In the genomic region with DNA sequence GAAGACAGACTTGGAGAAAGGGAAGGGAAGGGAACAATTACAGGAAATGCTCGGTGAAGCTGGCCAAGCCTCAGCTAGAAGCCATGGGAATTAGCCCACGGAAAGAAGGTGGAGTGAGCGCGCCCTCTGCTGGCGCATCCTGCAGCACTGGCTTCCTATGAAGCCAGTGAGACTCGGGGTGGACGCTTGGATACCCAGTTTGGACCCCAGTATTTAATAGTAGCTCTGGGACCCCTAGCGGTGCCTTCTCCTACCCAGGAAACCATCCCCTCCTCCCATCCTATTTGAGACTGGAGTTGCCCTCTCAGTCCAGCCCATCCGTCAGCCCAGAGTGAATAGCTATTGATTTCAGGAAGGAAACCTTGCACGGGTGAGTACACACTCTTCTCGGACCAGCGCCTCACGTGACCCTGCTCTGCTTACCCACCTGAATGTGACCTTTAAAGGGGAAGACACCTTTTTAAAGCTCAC, we compare ENCODE assay signal across 8 mouse cellular contexts. TPM values are rescaled to one million over a fixed set of nuclear protein-coding genes. Genes with fewer than 3 reads are reported as not detected.
DNase-seq lines count a peak whose midpoint lies in the region; ATAC-seq and TF ChIP-seq lines count a peak whose summit lies in the region.

TSS of gene Tmem211 (plus strand) at position 278 of the 471 bp plus-strand sequence.

- H3K9me3 ChIP-seq in ES-Bruce4 (replicated peaks; ENCODE audit: control insufficient read depth, insufficient read depth, low read length, poor library complexity, severe bottlenecking): no peaks in the 10 kb centered on the region
- 0 out of 2 replicates have a peak, but pooled peaks cover under 1% of the 10 kb centered on the region for H3K9me3 ChIP-seq in forebrain, embryonic 15.5 days
- H3K9me3 ChIP-seq in liver, embryonic 15.5 days (replicated peaks): no peaks in the 10 kb centered on the region
- no peaks in the 10 kb centered on the region for H3K9me3 ChIP-seq in stomach, postnatal 0 days (ENCODE audit: control insufficient read depth, low read length)

- H3K36me3 ChIP-seq in ES-Bruce4 (ENCODE audit: control insufficient read depth, insufficient read depth, low read length, poor library complexity, severe bottlenecking): no peaks in the 10 kb centered on the region
- H3K36me3 ChIP-seq in forebrain, embryonic 15.5 days: no peaks in the 10 kb centered on the region
- no peaks in the 10 kb centered on the region for H3K36me3 ChIP-seq in liver, embryonic 15.5 days (replicated peaks)
- H3K36me3 ChIP-seq in stomach, postnatal 0 days (ENCODE audit: control insufficient read depth, insufficient read depth, low read length): no peaks in the 10 kb centered on the region

- no peak for TF ChIP-seq POLR2A in ES-Bruce4 (IDR thresholded peaks at IDR 0.05; ENCODE audit: insufficient read depth, low read length)

- peak within 1 kb of the TSS; percentile 44 for H3K4me2 ChIP-seq in forebrain, embryonic 15.5 days (replicated peaks)
- peak within 1 kb of the TSS; percentile 38 for H3K4me2 ChIP-seq in liver, embryonic 15.5 days
- H3K4me2 ChIP-seq in stomach, postnatal 0 days (replicated peaks; ENCODE audit: low read depth): peak within 1 kb of the TSS; percentile 48

- intact Hi-C loops in heart, postnatal 14 days (cut with DNase I): loop anchor here (1.0 to 2.0 kb wide), 2 partner anchors 46 to 128 kb away; no protein-coding TSS in a partner anchor

- peak; percentile 93 for TF ChIP-seq CTCF in ES-Bruce4 (IDR thresholded peaks at IDR 0.05; ENCODE audit: low read depth, low read length)
- TF ChIP-seq CTCF in stomach, postnatal 0 days (IDR thresholded peaks at IDR 0.05; ENCODE audit: low read depth): peak; percentile 96

- peaks cover 5% of the 10 kb centered on the region for H3K4me1 ChIP-seq in ES-Bruce4 (ENCODE audit: control insufficient read depth, insufficient read depth, low read length)
- H3K4me1 ChIP-seq in forebrain, embryonic 15.5 days: peaks cover 18% of the 10 kb centered on the region
- H3K4me1 ChIP-seq in liver, embryonic 15.5 days (replicated peaks): peaks cover 8% of the 10 kb centered on the region
- H3K4me1 ChIP-seq in stomach, postnatal 0 days (replicated peaks; ENCODE audit: control insufficient read depth, insufficient read depth): no peaks in the 10 kb centered on the region

- ATAC-seq in forebrain, embryonic 15.5 days (replicated peaks): peak; percentile 71
- peak; percentile 69 for ATAC-seq in liver, embryonic 15.5 days (ENCODE audit: insufficient read depth)
- peak; percentile 71 for ATAC-seq in stomach, postnatal 0 days (ENCODE audit: low FRiP score, low TSS enrichment)

- peak; percentile 71 for DNase-seq in cerebellum, adult 11 months
- peak; percentile 89 to 92 for DNase-seq in heart, postnatal 14 days
- DNase-seq in kidney, postnatal 4 days: peak; percentile 95
- DNase-seq in neural tube, embryonic 10.5 days (ENCODE audit: extremely low spot score, low spot score): peak; percentile 89
- DNase-seq in stomach, postnatal 0 days (ENCODE audit: low spot score): peak; percentile 89

- WGBS in forebrain, embryonic 15.5 days: 0% methylated on average over 13 of the region's 13 CpGs
- WGBS in liver, embryonic 15.5 days (ENCODE audit: insufficient replicate concordance): under 1% methylated on average over 13 of the region's 13 CpGs
- WGBS in stomach, postnatal 0 days: 0% methylated on average over 13 of the region's 13 CpGs

- H3K27ac ChIP-seq in ES-Bruce4 (ENCODE audit: insufficient read depth, low read length): peak within 1 kb of the TSS; percentile 17
- 0 out of 2 replicates have a peak within 1 kb of the TSS, but pooled peaks have one; percentile 8 for H3K27ac ChIP-seq in forebrain, embryonic 15.5 days (replicated peaks)
- H3K27ac ChIP-seq in liver, embryonic 15.5 days (replicated peaks): peak within 1 kb of the TSS; percentile 41
- 0 out of 2 replicates have a peak within 1 kb of the TSS, but pooled peaks have one; percentile 25 for H3K27ac ChIP-seq in stomach, postnatal 0 days (replicated peaks)

- TF ChIP-seq EP300 in ES-Bruce4 (IDR thresholded peaks at IDR 0.05; ENCODE audit: insufficient read depth, low read depth, low read length): no peak
- TF ChIP-seq EP300 in stomach, postnatal 0 days (optimal IDR thresholded peaks at IDR 0.05): no peak

- peak within 1 kb of the TSS; percentile 37 for H3K4me3 ChIP-seq in ES-Bruce4 (ENCODE audit: low read depth, low read length)
- peak within 1 kb of the TSS; percentile 22 for H3K4me3 ChIP-seq in forebrain, embryonic 15.5 days
- no peak within 1 kb of the TSS for H3K4me3 ChIP-seq in liver, embryonic 15.5 days (replicated peaks)
- H3K4me3 ChIP-seq in stomach, postnatal 0 days (ENCODE audit: low read depth, low read length): peak within 1 kb of the TSS; percentile 5

- peak within 1 kb of the TSS; percentile 11 for H3K9ac ChIP-seq in ES-Bruce4 (ENCODE audit: low read depth, poor library complexity, severe bottlenecking)
- H3K9ac ChIP-seq in forebrain, embryonic 15.5 days (replicated peaks): peak within 1 kb of the TSS; percentile 40; the same call in 1 of the 2 replicates
- no peak within 1 kb of the TSS for H3K9ac ChIP-seq in liver, embryonic 15.5 days
- peak within 1 kb of the TSS; percentile 36; the same call in 1 of the 2 replicates for H3K9ac ChIP-seq in stomach, postnatal 0 days (ENCODE audit: low read length)

- H3K27me3 ChIP-seq in ES-Bruce4 (ENCODE audit: control insufficient read depth, insufficient read depth, low read length, poor library complexity, severe bottlenecking): no peaks in the 10 kb centered on the region
- H3K27me3 ChIP-seq in forebrain, embryonic 15.5 days: no peaks in the 10 kb centered on the region
- peaks cover 17% of the 10 kb centered on the region for H3K27me3 ChIP-seq in liver, embryonic 15.5 days
- no peaks in the 10 kb centered on the region for H3K27me3 ChIP-seq in stomach, postnatal 0 days (ENCODE audit: control insufficient read depth, insufficient read depth, low read length)

RNA-seq across cellular contexts. Expression of gene Tmem211, which starts in this region (rescaled TPM):
- polyA plus RNA-seq in ES-Bruce4 (2011; ENCODE audit: insufficient read depth, insufficient read length, low read depth, missing spikeins): 0.76 and 0.97 TPM in 2 replicates
- polyA plus RNA-seq in forebrain, embryonic 15.5 days (2015; fragmentation: Nextera tagmentation; extraction: Ambion mirVana): not detected in 2 replicates
- total RNA-seq in heart, postnatal 14 days (2021): not detected
- polyA plus RNA-seq in liver, embryonic 15.5 days (2015; fragmentation: Nextera tagmentation; extraction: Ambion mirVana): not detected in 2 replicates
- 0.46 and 0.59 TPM in 2 replicates for polyA plus RNA-seq in stomach, postnatal 0 days (2015; fragmentation: Nextera tagmentation; extraction: Ambion mirVana)

Comparison
In these comparisons a context has a peak if more than half of its experiments do, and no peak if none do; other contexts are left out.
1. Peak in ATAC-seq, H3K4me3 ChIP-seq, H3K27ac ChIP-seq, H3K9ac ChIP-seq and H3K4me2 ChIP-seq in forebrain, embryonic 15.5 days; RNA of the gene not detected or under 1 TPM.
2. Peak in DNase-seq in heart, postnatal 14 days; RNA of the gene not detected or under 1 TPM.
3. Peak in ATAC-seq, H3K27ac ChIP-seq and H3K4me2 ChIP-seq in liver, embryonic 15.5 days; RNA of the gene not detected or under 1 TPM.
4. Peak in DNase-seq, ATAC-seq, H3K4me3 ChIP-seq, H3K27ac ChIP-seq, H3K9ac ChIP-seq and H3K4me2 ChIP-seq in stomach, postnatal 0 days; RNA of the gene not detected or under 1 TPM.